Mouse (Mus musculus): ENCODE results near the gene Zcchc7.

GRCm38 (mm10) chr4:44940286-44940685 is 184.6 kb downstream of the Zcchc7 start:
- TF ChIP-seq CTCF (IDR thresholded peaks at IDR 0.05 in 2 of 3, conservative IDR thresholded peaks at IDR 0.05 in 1 of 3; ENCODE audit: control insufficient read depth in 1 of 3, insufficient read depth in 1 of 3, low read depth in 2 of 3, low read length in 3 of 3, poor library complexity in 1 of 3, severe bottlenecking in 1 of 3) (no peak), POLR2A (IDR thresholded peaks at IDR 0.05; ENCODE audit: control insufficient read depth in 1 of 2, insufficient read depth in 1 of 2, low read depth in 1 of 2, low read length in 2 of 2, poor library complexity in 1 of 2) (no peak), USF1 (IDR thresholded peaks at IDR 0.05; ENCODE audit: low read depth, low read length) (no peak), MXI1 (IDR thresholded peaks at IDR 0.05; ENCODE audit: low read depth, low read length) (no peak), MYC (IDR thresholded peaks at IDR 0.05; ENCODE audit: low read depth, low read length) (no peak), EP300 (IDR thresholded peaks at IDR 0.05; ENCODE audit: low read depth in 1 of 2, low read length in 2 of 2) (no peak), ZNF384 (IDR thresholded peaks at IDR 0.05; ENCODE audit: low read depth, low read length) (no peak), E2F4 (IDR thresholded peaks at IDR 0.05; ENCODE audit: borderline replicate concordance, low read depth, low read length) (no peak), TCF12 (IDR thresholded peaks at IDR 0.05; ENCODE audit: low read depth, low read length) (no peak), GABPA (IDR thresholded peaks at IDR 0.05; ENCODE audit: low read depth, low read length) (no peak), GATA1 (IDR thresholded peaks at IDR 0.05; ENCODE audit: low read depth, low read length) (no peak), CHD2 (IDR thresholded peaks at IDR 0.05; ENCODE audit: low read length) (no peak), RCOR1 (IDR thresholded peaks at IDR 0.05; ENCODE audit: low read depth, low read length) (no peak)

Data from MEL (cell line).